Mouse (Mus musculus) gastrocnemius, postnatal 36 days (tissue): ENCODE results near the gene Rnf121. TPM values are rescaled to one million over a fixed set of nuclear protein-coding genes. Genes with fewer than 3 reads are reported as not detected.

Source experiments
- DNase-seq, 2 experiments: peaks; one replicate each; pipeline ENCODE4 v3.0.0; 2022
- intact Hi-C: fragments of 180-260 bp; cut with DNase I; formaldehyde crosslinking; loops from one replicate; pipeline ENCODE4 v1.15.1; 2025
- total RNA-seq, 2 experiments: library from RNA; stranded (reverse); gene quantifications; 2 replicates each; pipeline ENCODE4 v1.2.3; 2021

Gene Rnf121
- total RNA-seq, 2 experiments from 2014 or later, result 22.0 to 22.5 TPM

GRCm38 (mm10) chr7:102011855-102012254, 53.4 kb downstream of the Rnf121 start:
- intact Hi-C loops, result no loop called here
- DNase-seq, result no peak

- DNase-seq, result no peak
- intact Hi-C loops, result no loop called here
Measured at GRCm38 (mm10) chr7:102006520-102006919, 58.7 kb downstream of the Rnf121 start.

- DNase-seq, result peak; percentile 57 to 59
- intact Hi-C loops, result loop anchor here (5.0 kb wide), 1 partner anchor 76 kb away; no protein-coding TSS in a partner anchor
Measured at GRCm38 (mm10) chr7:102000921-102001630, 64.2 kb downstream of the Rnf121 start.

- DNase-seq, result no peak
- intact Hi-C loops, result loop anchor here (5.0 kb wide), 1 partner anchor 77 kb away; no protein-coding TSS in a partner anchor
Measured at GRCm38 (mm10) chr7:102000296-102000695, 65.0 kb downstream of the Rnf121 start.

GRCm38 (mm10) chr7:101999461-102000151, 65.7 kb downstream of the Rnf121 start:
- intact Hi-C loops, result loop anchor here (5.0 kb wide), 2 partner anchors 38 to 78 kb away; no protein-coding TSS in a partner anchor
- no peak for DNase-seq

- intact Hi-C loops, result loop anchor here (5.0 kb wide), 1 partner anchor 39 kb away; no protein-coding TSS in a partner anchor
Measured at GRCm38 (mm10) chr7:101998194-101998927, 66.9 kb downstream of the Rnf121 start.

GRCm38 (mm10) chr7:101994241-101994640, 71.0 kb downstream of the Rnf121 start:
- intact Hi-C loops, result no loop called here

More at GRCm38 (mm10) chr7:101998194-101998927, 66.9 kb downstream of the Rnf121 start:
- DNase-seq, result peak; percentile 88 to 89

GRCm38 (mm10) chr7:101985081-101985480, 80.2 kb downstream of the Rnf121 start:
- DNase-seq, result no peak
- intact Hi-C loops, result no loop called here

More at GRCm38 (mm10) chr7:101994241-101994640, 71.0 kb downstream of the Rnf121 start:
- no peak for DNase-seq

- intact Hi-C loops, result no loop called here
Measured at GRCm38 (mm10) chr7:101982735-101983134, 82.5 kb downstream of the Rnf121 start.

GRCm38 (mm10) chr7:101974505-101974904, 90.8 kb downstream of the Rnf121 start:
- intact Hi-C loops, result loop anchor here (5.0 kb wide), 1 partner anchor 57 kb away; no protein-coding TSS in a partner anchor
- DNase-seq, result peak; percentile 38 to 69

More at GRCm38 (mm10) chr7:101982735-101983134, 82.5 kb downstream of the Rnf121 start:
- DNase-seq, result no peak

GRCm38 (mm10) chr7:101973730-101974129, 91.5 kb downstream of the Rnf121 start:
- no peak for DNase-seq
- intact Hi-C loops, result loop anchor here (5.0 kb wide), 1 partner anchor 56 kb away; no protein-coding TSS in a partner anchor

GRCm38 (mm10) chr7:101971721-101972120, 93.5 kb downstream of the Rnf121 start:
- intact Hi-C loops, result loop anchor here (5.0 kb wide), 1 partner anchor 54 kb away; no protein-coding TSS in a partner anchor
- DNase-seq, result no peak

- intact Hi-C loops, result loop anchor here (5.0 kb wide), 1 partner anchor 54 kb away; no protein-coding TSS in a partner anchor
- peak; percentile 58 to 75 for DNase-seq
Measured at GRCm38 (mm10) chr7:101970821-101971461, 94.3 kb downstream of the Rnf121 start.

- DNase-seq, result peak; percentile 87 to 90
- intact Hi-C loops, result loop anchor here (5.0 kb wide), 1 partner anchor 53 kb away; no protein-coding TSS in a partner anchor
Measured at GRCm38 (mm10) chr7:101970429-101970775, 94.9 kb downstream of the Rnf121 start.

GRCm38 (mm10) chr7:101969694-101970428, 95.4 kb downstream of the Rnf121 start:
- intact Hi-C loops, result loop anchor here (5.0 kb wide), 1 partner anchor 53 kb away; no protein-coding TSS in a partner anchor
- peak; percentile 75 to 83 for DNase-seq
